Mouse (Mus musculus) spleen, embryonic (tissue): Measurements from ENCODE around the gene Mrln.
"Not testable (repeated sequence)": the region's sequence is repeated elsewhere in the genome, so short reads cannot be mapped to it uniquely, and the experiment has no call there.

Experiments
- CTCF ChIA-PET: fragments of 350-600 bp; sonication (Branson Sonifier 250); formaldehyde crosslinking; loops from one replicate; lab custom pipeline; 2022; lab: Charles Lee

The Mrln gene

DNA sequence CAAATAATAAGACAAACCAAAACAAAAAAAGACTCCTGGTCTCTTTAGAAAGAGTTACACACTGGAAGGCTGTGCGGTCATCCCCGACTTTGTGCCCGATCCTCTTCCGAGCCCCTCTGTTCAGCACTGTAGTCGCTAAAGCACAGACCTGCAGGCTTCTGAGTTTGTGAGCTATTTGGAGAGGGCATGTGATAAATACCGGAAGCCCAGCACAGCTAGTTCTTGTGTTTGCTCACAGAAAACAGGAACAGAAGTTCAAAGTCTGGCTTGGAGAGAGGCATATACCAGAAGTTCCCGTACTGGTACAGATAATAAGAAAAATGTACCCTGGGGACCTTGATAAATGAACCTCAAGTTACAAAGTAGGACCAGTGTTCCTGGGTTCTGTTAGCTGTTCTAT lies 9.2 kb upstream of the Mrln start:
- CTCF ChIA-PET = no interaction called here

DNA sequence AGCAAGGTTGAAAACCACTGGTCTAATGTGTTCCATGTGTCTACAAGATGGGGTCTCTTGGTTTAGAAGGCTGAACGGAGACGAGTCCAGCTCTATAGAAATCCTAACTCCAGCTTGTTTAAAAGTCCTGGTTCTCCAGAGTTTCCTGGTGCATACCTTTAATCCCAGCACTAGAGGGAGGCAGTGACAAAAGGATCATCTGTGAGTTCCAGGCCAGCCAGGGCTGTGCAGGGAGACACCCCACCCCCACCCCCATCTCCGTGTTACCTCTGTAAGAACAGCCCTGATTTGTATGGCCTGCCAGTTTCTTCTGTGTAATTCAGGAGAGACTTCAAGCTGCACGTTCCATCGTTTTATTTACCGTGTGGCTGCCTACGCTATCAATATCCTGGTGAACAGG lies 8.7 kb upstream of the Mrln start:
- CTCF ChIA-PET = no interaction called here

DNA sequence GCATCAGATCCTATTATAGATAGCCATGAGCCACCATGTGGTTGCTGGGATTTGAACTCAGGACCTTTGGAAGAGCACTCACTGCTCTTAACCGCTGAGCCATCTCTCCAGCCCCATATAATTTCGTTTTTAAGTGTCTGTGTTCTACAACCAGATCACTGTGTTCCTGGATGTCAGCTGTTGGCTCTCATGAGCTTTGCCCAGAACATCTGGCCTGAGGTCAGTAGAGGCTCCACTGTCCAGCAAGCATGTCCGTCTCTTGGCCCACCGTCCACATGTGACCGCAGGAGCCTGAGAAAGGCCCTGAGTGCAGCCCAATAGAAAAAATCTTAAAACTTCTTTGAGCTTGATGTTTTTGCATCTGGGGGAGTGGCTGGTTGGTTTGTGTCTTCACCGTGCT lies 7.8 kb upstream of the Mrln start:
- CTCF ChIA-PET = no interaction called here

DNA sequence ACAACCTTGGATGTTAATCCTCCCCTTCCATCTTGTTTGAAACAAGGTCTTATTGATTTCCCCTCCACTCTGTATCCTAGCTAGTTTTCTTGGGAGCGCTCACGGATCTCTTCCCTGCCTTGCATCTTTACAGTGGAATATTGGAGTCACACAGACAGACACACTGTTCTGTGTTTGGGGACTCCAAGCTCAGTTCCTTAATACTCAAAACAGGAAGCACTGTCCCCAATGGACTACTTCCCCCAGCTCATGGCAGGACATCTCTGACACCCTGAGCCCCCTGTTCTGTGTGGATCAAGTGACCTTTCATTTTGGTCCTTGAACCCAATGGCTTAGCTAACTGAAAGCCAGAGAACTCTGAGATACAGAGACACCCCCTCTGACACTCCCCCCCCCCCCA lies 6.9 kb upstream of the Mrln start:
- CTCF ChIA-PET = no interaction called here

DNA sequence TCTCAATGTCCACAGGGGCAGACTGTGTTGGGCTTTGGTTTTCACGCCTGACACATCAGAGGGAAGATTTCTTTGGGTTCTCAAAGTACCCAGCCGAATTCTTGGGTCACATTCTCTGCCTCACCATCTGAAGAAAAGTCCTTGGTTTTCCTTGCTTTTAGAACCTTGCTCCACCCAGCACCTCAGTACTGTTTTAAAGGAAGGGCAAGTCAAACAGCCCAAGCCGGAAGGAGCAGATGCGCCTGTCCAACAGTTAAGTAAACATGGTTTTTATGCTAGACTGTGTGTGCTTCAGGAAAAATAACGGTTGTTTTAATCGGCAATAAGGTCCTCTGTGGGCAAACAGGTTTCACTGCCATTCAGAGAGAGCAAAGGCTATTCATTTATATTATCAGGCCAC lies 6.5 kb upstream of the Mrln start:
- CTCF ChIA-PET = no interaction called here

DNA sequence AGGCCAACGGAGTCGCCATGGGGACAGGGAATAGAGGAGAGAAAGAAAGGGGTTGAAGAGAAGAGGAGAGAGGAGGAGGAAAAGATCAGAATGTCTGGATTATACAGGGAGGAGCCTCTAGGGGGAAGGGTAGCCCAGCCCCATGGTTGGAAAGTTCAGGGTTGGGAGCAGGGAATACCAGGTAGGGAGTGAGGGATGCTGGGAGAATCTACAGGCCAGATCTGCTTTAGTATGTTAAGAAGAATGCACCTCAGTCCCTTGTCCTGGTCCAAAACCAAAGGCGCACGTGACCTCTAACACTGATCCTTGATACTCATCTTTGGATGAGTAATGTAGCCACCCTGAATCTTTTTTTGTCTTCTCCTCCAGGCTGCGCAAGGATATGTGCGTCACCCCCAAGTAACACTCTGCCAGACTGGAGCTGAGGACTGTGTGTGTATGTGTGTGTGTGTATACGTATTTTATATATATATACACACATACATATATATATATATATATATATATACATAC lies 5.5 kb upstream of the Mrln start:
- CTCF ChIA-PET = no interaction called here

DNA sequence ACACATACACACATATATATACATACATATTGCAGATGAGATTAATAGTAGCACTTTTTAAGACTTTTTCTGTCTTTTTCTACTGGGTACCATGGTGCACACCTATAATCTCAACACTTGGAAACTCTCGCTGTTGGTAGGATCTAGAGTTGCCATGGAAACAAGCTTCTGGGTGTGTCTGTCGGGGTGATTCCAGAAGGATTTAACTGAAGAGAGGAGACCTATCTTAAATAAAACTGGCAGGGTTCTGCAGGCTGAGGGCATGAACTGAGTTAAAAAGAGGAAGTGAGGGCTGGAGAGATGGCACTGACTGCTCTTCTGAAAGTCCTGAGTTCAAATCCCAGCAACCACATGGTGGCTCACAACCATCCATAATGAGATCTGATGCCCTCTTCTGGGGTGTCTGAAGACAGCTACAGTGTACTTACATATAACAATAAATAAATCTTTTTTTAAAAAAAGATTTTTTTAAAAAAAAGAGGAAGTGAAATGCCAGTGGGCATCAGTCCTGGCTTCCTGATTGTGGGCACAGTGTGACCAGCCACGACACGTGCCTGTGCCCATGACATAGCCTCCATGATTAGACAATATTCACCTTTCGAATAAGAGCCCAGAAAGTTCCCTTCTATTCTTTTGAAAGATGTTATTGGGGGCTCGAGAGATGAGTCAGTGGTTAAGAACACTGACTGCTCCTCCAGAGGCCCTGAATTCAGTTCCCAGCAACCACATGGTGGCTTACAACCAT lies 4.8 kb upstream of the Mrln start:
- CTCF ChIA-PET = no interaction called here

DNA sequence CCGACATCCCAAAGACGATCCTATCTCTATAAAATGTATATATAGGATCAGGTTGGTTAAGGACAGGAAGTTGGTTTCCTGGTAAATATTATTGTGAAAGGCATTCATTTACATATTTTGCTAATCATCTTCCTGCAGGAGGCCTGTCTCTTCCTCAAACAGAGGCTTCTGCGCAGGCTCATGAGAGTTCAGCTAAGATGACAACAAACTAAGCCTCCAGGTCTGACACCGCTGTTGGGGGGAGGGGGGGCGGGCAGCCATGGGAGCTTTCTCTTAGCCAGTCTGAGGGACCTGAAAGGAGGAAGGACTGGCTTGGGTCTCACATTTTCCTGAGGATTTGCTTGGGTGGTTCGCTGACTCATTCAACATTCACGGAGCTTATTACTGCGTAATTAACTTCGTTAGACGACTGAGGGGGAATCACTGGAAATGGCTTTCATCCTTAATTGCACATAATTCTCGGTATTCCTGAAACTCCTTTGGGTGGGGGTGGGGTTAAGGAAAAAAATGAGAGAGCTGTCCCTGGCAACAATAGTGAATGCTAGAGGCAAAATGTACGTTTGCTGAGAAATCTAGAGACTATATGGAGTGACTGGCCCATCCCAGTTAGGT lies 3.5 kb upstream of the Mrln start:
- CTCF ChIA-PET = no interaction called here

DNA sequence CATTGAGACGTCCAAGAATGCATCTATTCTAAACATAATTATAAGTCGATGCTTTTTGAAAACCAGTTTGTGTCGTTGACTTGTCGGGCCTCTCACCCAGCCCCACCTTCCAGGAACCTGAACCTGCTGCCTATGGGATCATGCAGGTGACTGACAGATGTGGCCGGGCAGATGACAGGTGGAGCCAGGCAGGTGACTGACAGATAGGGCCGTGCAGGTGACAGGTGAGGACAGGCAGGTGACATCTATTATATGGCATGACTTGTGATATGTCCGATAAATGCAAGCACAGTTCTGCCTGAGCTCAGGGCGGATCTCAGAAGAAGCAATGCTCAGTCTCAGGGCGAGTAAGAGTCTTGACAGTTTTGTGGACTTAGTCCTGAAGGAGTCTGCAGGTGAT lies 6.8 kb downstream of the Mrln start:
- CTCF ChIA-PET = no interaction called here

DNA sequence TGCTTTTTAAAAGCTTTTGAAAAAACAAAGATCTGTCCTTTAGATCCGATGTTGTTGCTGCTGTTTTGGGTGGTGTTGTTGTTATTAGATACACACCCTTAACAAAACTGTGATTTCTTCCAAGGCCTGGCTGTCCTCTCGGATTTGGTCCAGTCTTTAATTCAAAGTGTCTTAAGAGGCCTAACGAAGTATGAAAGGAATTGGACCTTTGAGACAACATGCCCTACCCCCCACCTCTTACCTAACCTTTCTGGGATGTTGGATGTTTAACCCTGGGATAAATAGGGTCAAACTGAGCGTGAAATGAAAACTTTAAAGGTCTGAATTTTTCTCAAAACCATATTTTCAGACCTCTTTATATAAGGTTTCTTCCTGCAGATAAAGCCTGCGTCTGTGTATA lies 16.5 kb downstream of the Mrln start:
- CTCF ChIA-PET = no interaction called here

DNA sequence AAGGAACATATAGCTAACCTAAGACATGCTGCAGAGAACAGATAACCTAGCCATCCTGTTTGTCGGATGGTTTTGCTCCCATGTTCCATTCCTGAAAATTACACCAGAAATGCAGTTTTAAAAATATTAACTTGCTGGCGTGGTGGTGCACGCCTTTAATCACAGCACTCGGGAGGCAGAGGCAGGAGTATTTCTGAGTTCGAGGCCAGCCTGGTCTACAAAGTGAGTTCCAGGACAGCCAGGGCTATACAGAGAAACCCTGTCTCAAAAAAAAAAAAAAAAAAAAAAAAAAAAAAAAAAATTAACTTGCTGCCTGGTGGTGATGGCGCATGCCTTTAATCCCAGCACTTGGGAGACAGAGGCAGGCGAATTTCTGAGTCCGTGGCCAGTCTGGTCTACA lies 17.8 kb downstream of the Mrln start:
- CTCF ChIA-PET = not testable (repeated sequence)

DNA sequence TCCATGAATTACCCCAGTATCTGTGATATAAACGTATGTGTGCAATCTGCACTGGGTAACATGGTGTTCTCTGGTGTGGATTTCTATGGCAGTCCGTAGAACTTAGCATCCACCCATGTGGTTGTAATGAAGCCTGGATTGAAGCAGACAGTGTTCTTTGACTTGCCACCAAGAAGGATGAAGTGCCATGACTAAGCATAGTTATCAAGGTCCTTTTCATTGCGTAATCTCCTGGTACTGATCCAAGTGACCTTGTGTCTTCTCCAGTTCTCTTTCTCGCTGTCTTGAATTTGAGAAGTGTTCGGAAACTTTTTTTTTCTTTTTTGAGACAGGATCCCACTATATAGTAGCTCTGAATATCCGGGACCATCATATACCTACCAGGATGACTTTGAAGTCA lies 20.1 kb downstream of the Mrln start:
- CTCF ChIA-PET = no interaction called here

DNA sequence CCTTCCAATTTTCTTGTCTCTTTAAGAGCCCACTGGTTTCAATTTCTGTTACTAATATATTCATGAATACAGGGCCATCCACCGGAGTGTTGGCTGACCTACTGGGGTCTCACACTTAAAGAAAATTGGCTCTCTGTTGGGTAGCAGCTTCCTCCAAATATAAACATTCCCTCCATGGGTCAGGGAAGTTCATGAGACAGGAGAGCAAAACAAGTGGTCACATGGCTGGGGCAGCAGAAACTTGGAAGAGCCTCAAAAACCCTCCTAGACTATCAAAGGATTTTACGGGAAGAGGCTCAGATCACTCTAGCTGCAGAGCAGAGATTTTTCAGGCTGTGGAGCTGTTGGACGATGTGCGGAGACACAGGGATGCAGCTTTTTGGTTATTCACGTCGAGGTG lies 21.3 kb downstream of the Mrln start:
- CTCF ChIA-PET = no interaction called here

DNA sequence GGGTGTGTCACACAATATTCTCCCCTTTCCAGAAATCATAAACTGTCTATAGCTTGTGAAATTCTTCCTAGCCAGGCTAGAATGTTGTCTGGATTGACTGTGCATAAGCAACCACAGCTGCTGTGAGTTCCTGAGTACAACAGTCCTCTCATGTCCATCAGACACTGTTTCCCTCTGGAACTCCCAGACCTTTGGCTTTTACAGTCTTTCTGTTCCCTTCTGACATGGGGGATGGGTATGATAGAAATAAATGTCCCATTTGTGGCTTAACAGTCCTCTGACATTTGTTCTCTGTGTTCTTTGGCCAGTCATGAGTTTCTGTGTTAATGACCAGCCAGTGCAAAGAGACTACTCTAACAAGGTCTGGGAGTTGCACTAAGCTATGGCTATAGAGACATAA lies 22.1 kb downstream of the Mrln start:
- CTCF ChIA-PET = no interaction called here

DNA sequence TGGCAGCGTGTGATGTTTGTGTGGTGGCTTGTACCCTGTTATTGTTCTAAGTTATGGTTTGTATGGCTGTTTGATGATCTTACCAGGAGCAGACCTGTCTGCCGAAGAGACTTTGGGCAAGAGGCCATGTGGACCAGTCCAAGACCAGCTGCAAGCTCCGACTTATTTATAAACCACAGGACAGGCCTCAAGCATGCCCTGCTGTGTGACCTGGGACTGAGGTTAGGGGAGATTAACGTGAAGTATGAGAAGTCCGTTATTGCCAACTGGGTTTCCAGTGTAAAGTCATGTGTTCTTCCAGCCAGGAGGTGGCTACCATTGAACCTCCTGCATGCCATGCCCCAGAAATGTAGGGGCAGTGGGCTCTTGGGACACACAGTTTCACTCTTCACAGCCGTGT lies 25.9 kb downstream of the Mrln start:
- CTCF ChIA-PET = no interaction called here

DNA sequence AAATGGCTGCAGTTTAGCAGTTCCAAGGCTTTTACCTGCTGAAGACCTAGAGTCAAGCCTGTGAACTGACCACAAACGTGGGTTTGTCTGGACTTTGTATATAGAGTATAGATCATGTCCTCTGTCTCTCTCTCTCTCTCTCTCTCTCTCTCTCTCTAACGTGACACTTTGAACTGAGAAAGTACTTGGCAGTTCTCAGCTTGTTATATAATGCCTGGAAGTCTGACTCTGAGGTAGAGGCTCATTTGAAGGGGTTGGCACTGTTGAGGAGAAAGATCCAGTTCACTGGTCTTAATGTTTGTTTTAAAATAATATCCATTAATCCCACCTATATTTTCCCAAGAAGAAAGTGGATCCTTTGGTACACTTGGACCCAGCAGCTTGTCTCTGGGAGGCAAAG lies 33.5 kb downstream of the Mrln start:
- CTCF ChIA-PET = no interaction called here

DNA sequence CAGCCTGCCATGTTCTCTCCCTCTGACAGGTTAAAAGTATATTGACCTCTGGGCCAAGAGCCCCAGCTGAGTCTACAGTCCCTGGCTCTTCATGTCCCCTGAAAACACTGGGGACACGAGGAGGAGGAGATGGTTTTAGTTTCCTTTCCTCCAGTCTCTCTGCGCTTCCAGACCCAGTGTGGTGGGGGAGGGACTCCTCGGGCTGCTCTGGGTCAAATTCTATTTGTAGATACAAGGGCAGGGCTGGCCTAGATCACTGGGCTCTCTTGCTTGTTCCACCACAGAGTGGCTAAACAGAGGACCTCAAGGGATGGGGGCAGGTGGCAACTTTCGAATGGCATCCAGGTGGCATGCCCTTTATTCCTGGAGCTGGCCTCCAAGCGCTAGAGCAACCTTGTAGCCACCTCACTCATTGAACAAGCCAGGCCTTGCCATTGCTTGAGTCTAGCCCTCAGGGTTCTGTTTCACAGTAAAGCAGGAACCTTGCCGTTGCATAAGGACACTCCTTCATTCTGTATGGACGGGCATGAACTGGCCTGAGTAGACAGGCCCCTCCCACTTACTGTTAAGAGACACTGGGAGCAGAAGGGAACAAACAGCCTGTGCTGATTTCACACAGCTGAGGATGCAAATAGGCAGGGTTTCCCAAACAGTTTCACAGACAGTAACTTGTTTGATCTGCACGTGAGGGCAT lies 38.4 kb downstream of the Mrln start:
- CTCF ChIA-PET = no interaction called here

DNA sequence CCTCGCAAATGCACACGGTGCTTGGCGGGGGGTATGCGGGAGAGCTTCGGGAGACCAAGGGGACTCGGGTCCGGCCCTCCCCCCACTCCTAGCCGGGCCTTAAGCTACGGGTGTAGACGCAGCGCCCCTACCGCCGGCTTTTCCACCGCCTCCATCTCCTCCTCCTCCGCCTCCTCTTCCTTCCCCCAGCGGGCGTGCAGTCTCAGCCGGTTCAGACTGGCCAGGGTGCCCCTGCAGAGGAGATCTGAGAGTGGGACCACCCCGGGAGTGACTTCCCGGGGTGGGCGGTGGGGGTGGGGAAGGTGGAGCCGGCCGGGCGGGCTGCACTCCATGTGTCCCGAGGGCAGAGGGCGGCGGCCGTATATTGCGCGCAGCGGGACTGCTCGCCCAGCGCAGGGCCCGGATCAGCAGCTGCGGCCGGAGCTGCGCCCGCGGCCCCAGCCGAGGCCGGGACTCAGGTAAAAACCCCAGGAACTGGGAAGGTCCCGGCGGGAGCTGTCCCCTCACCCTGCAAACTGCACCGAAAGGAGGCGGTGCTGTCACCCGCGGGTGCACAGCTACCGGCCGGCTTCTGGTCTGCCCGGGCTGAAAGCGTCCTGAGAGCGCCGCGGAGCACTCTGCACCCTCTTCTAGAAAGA lies 40.6 kb downstream of the Mrln start, which contains the start of gene Slc16a9:
Gene Slc16a9 (plus strand): TSS at position 180 of the 638 bp plus-strand sequence.
- CTCF ChIA-PET = no interaction called here

DNA sequence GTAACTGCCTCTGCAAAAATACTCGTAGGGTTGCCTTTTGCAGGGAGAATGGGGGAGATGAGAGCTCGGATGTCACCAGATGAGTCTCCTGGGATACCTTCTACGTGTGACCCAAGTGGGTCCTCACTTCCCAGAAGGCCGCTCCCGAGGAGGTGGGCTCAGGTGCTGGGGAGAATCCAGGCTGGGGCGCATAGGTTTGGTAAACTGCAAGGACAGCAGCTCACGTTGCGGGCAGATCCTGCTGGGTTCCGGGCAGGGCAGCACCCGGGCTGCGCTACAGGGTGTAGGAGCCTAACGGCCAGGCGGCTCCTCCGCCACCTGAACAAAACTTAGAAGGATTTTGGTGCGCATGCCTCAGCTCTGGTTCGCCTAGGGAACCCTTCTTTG lies 41.1 kb downstream of the Mrln start:
- CTCF ChIA-PET = no interaction called here

DNA sequence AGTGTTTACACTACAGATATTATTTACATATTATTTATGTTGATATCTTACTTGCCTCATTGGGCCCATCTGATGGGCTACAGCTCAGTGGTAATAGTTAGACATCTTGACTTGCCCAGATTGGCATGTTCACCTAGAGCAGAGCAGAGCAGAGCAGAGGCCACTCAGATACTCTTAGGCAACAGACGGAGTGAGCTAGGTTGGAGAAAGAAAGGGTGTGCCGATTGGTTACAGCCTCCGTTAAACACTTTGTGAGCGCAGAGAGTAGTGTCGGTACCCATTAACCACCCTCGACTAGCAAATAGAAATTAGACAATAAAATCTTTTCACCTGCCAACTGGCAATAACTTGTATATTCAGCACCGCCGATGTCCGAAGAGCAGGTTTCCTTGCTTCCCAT lies 41.6 kb downstream of the Mrln start:
- CTCF ChIA-PET = no interaction called here

DNA sequence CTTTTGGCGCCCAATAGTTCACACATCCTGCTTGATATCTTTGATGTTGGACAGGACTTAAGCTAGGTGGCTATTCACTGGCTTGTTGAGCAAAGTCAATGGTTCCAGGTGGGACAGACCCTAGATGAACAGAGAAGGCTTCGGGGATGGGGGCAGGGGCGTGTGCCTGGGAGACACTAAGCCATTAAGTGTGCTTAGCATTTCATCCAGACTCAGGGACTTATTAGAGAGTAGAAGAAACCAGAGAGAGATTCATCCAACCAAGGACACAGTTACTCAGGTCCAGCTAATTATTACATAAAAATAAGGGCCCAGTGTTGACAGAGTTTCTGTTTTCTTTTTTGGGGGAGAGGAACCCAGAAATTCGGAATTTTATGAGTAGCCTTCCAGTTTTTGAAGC lies 45.9 kb downstream of the Mrln start:
- CTCF ChIA-PET = no interaction called here

DNA sequence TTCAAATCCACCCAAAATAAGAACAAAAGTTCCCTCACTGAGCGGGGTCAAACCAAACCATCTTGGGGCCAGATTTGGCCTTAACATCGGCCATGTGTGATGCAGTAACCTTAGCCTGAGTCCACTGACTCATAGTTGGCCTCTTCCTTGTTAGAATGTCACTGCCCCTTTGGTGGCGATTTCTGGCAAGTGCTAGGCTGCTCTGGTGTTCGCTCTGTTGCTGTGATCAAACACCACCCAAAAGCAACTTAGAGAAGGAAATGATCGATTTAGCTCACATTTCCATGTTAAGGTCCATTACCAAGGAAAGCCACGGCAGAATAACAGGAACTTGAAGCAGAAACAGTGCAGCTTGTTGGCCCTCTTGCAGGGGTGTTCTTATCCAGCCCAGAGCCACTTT lies 46.3 kb downstream of the Mrln start:
- CTCF ChIA-PET = no interaction called here

DNA sequence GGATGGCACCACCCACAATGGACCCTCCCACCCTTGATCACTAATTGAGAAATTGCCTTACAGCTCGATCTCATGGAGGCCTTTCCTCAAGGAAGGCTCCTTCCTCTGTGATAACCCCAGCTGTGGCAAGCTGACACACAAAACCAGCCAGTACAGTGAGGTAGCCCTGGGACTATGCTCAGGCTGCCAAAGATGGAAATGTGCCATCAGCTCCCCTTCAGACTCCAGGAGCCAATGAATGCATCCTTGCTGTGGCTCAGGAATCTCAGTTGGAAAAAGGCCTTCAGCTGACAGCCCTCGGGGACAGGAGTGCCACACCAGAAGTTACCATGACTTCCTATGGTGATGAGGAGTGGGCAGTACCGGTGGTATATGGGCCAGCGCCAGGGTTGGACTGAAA lies 50.2 kb downstream of the Mrln start:
- CTCF ChIA-PET = no interaction called here
